Mouse (Mus musculus): ENCODE data around the gene Ppt2.

Gene Ppt2

DNA sequence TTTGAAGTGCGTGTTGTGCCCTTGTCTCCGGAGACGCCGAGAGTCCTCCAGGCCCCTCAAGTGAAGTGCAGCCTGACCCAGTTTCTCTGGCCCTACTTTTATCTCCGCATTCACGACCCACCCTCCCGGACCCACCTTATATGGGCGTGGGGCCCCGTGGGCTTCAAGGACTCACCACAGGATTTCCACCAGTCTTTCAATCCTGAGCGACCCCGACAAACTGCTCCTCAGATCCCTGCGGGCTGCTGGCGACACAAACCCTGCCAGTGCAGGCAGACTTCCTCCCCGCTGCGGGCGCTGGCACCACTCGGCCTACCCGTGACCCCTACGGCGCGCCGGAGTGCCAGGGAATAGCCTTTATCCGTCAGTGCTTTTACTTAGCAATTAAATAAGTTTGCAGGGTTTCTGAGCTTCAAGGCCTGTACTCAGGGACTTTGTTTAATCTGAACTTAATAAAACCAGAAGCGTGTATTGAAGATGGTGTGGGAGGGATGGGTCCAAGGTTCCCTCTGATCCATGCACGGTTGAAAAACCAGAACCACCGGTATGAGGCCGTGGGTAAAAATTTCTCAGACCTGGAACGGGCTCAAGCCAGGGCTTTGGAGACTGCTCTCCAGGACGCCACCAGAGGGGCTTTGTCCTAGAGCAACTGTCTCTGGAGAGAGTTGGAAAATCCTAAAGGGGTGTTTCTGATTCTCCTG is at the start of gene Ppt2:
TSS of gene Ppt2 (minus strand) at position 568 of the 701 bp plus-strand sequence.
- no peak for DNase-seq (ENCODE audit: low read depth, low spot score)

DNA sequence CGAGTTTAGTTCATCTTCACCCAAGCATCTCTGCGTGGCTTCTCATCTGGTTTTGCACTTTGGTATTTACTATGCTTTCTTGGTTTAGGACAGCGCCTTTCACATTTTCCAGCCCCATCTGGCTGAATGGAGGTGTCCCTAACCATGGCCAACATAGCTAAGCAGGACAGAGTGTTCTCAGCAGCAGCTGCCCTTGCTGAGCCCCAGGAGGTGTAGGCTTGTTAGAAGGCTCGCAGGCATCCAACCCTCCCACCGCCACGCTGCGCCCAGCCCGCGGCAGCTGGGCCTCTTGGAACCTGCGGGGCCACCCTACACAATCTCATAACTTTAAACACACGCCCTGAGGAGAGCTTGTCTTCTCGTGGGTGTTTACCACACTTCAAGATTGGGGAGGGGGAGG is 48.4 kb upstream of the Ppt2 start:
- DNase-seq (ENCODE audit: low read depth, low spot score): no peak

DNA sequence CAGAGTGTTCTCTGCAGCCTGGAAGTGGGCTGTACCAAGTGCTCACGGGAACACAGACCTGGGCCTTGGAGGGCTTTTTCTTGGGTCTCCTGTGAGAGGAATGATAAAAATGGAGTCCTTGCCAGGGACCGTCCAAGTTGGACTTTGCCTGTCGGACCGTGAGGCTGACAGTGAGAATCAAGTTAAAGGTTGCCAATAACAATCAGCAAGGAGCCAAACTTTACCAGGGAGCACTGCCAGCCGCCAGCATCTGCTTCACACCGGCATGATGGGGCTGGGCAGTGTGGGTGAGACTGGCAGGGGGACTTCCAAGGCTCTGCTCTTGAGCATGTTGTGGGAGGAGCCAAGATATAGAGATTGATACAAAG is 47.8 kb upstream of the Ppt2 start:
- no peak for DNase-seq (ENCODE audit: low read depth, low spot score)

DNA sequence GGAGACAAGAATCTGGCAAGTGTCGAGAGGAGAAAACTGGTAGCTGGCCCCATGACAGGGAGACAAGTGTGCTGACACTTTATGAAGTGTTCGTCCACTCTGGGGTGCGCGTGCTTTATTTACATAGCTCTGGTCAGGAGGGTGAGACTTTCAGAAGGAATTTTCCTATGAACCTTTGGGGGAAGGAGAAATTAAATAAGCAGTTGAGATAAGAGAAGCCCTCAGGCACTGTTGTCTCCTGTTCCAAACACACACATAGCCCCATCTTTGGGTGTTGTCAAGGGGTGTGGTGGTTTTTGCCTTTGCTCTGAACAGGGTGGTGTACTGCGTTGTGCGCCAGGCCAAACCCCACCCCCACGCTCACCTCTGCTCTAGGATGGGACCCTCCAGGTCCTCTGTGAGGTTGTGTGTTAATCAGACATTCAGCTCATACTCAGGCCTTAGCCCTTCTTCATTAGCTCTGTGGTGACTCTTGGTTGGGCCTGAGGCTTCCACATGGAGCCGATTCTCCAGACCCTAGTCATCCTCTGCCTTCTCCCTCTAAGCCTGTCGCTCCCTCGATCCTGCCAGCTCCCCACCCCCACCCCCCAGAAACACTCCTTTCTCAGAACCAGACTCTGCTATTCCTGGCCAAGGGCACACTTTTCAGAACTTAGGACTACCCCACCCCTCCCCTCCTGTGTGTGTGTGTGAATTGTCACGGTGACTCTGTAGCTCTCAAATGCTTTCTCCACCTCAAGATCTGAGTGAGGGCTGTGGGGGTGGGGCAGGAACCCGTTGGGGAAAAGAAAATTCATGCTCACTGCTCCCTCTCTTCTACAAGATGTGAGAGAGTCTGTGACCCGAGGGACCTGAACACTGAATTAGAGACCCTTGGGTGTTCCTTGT is 47.1 kb upstream of the Ppt2 start:
- DNase-seq (ENCODE audit: low read depth, low spot score): no peak

DNA sequence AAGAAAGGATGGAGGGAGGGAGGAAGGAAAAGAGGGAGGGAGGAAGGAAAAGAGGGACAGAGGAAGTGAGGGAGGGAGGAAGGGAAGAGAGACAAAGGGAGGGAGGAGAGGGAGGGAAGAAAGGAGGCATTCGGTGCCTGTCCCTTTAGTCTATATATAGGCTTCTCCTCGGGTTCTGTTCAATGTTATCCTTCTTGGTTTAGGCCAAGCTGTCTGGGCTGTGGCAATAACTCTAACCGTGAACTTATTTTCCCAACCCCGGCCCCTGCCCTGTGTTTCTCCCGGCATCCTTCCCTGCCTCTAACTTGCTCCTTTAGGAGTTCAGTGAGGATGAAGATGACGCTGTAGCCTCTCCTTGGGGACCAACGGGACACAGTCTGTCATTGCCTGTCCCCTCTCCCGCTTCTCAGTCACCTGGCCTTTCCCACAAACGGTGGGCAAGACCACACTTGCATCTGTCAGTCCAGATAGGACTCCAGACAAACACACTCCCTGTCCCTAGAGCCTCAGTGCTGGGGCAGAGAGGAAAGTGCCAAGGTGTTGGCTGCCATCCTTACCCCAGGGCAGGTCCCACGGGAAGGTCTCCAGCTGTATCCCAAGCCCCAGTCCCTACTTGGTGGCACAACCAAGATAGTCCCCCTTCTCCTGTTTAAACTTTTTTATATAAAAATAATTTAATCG is 46.4 kb upstream of the Ppt2 start:
- DNase-seq (ENCODE audit: low read depth, low spot score): no peak

DNA sequence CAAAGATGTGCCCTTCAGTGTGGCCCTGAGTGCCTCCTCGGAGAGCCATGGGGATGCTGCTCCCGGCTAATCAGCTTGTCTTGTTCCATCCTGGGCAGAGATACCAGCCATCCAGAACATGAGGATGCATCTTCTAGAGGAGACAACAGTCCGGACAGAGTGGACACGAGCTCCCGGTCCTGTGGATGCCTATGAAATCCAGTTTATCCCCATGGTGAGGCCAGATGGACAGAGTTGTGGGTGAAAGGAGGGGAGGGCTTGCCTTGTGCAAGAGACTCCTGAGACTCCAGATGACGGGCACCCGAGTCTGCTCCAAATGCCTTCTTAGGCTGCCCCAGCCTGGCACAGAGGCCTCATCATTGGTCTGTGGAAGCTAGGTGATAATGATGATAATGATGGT is 44.8 kb upstream of the Ppt2 start:
- no peak for DNase-seq (ENCODE audit: low read depth, low spot score)

DNA sequence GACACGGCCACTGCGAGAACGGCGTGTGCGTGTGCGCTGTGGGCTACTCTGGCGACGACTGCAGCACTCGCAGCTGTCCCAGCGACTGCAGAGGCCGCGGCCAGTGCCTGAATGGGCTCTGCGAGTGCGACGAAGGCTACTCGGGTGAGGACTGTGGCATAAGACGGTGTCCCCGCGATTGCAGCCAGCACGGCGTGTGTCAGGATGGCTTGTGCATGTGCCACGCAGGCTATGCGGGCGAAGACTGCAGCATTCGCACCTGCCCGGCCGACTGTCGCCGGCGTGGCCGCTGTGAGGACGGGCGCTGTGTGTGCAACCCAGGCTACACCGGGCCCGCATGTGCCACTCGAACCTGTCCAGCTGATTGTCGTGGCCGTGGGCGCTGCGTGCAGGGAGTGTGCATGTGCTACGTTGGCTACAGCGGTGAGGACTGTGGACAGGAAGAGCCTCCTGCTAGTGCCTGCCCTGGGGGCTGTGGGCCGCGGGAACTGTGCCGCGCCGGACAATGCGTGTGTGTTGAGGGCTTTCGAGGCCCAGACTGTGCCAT is 44.0 kb upstream of the Ppt2 start:
- no peak for DNase-seq (ENCODE audit: low read depth, low spot score)

DNA sequence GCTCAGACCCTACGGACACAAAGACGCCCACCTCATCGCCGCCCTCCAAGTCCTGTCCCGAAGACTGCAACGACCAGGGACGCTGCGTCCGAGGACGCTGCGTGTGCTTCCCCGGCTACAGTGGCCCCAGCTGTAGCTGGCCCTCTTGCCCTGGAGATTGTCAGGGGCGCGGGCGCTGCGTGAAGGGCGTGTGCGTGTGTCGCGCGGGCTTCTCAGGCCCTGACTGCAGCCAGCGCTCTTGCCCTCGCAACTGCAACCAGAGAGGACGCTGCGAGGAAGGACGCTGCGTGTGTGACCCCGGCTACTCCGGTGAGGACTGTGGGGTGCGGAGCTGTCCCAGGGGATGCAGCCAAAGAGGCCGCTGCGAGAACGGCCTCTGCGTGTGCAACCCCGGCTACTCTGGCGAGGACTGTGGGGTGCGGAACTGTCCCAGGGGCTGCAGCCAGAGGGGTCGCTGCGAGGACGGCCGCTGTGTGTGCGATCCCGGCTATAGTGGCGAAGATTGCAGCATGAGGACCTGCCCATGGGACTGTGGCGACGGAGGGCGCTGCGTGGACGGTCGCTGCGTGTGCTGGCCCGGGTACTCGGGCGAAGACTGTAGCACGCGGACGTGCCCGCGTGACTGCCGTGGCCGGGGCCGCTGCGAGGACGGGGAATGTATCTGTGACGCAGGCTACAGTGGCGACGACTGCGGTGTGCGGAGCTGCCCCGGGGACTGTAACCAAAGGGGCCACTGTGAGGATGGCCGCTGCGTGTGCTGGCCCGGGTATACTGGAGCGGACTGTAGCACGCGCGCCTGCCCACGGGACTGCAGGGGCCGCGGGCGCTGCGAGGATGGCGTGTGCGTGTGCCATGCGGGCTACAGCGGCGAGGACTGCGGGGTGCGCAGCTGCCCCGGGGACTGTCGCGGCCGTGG is 43.1 kb upstream of the Ppt2 start:
- no peak for DNase-seq (ENCODE audit: low read depth, low spot score)

DNA sequence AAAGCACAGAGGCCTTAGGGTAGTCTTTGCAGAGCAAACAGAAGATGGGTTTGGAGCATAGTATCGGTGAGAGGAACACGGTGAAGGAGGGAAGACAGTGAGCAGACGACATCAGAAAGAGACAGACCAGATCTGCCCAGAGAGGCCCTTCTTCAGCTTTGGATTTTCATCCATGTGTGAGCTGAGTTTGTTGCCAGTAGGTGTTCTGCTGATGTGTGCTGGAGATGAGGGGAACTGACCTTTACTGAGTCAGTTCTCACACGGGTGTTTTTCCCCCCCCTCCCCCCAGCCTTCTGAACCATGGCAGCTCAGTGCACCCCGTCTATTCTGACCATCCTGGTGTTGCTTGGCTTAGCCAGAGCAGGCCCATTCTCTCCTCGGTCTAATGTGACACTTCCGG is 41.9 kb upstream of the Ppt2 start, which contains the start of gene Tnxb:
TSS of gene Tnxb (plus strand) at position 301 of the 400 bp plus-strand sequence.
- DNase-seq (ENCODE audit: low read depth, low spot score): no peak

DNA sequence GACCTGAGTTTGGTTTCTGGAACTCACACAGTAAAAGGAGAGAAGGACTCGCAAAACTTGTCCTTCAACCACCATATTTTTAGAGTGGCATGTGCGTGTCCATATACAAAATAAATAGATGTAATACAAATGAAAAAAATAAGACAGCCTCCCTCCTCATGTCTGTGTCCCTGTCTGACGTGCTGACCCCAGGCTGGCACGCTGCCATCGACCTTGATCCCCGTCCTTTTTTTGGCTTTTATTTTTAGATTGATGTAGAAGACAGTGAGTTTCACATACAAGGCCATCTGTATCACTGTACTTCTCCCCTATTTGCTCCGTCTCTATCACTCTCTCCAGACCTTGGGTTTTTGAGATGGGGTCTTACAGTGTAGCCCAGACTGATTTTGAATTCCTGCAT is 36.2 kb upstream of the Ppt2 start:
- no peak for DNase-seq (ENCODE audit: low read depth, low spot score)

DNA sequence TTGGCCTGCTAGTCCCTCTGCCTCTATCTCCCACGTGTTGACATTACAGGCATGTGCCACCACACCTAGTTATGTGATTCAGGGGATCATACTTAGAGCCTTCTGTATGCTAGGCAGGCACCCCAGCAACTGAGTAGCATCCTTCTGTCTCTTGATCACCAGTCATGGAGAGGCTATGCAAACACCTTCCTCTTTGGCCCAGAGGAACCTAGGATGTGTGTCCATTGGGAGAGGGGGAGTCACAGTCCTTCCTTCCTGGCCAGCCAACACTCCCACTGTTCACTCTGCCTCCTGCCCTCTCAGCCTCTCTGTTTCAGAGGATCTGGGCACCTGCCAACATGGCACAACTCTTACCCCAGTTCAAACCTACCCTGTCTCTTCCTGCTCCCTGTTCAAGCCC is 35.2 kb upstream of the Ppt2 start:
- no peak for DNase-seq (ENCODE audit: low read depth, low spot score)

DNA sequence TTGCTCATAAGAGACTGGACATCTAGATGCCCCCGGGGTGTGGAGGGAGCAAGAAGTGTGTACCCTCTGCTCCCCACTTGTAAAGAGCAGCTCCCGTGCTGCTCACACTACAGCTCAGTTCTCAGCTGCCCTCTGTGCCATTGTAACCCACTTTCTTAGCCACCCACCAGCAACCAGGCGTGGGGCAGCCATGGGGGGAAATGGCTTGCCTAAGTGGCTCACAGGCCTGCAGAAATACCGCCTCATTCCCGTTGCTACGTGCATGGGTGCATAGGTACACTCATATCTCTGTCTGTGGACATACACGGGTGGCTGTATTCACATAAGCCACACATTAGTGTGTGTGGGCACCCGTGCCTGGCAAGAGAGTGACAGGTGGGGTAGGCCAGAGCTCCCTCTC is 34.7 kb upstream of the Ppt2 start:
- no peak for DNase-seq (ENCODE audit: low read depth, low spot score)

DNA sequence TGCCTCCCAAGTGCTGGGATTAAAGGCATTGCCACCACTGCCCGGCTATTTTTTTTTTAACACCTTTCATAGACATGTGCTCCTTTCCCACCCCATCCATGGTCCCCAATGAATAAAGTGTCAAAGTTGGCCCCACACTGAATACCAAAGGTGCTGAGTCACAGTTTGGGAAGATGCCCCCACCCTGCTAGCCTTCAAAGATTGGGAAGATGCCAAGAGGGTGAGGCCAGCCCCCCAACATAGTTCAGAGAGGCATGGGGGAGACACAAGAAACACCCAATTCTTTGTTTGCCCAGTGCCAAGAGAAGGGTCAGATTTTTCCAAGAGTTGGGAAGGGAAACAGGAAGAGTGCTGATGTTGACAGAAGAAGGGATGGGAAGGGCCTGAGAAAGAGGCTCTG is 34.2 kb upstream of the Ppt2 start:
- DNase-seq (ENCODE audit: low read depth, low spot score): no peak

DNA sequence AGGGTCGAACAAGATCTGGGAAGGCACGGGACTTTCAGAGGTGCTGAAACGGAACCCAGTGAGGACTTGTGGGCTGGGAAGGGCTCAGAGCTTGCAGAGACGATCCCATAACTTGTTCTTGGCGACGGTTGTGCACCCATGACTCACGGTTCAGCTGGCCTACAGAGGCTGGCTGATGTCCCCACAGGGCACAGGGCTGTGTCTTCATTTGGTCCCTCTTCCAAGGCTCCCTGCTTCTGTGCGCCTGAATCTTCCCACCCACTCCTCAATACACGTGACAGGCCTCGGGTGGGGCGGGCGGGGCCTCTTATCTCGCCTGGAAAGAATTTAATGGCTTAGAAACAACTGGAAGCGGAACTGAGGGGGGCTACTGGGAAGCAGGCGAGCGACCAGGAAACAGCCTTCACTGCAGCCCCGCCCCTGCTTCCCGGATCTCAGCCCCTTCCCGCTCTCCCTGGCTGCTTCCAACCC is 32.8 kb upstream of the Ppt2 start:
- no peak for DNase-seq (ENCODE audit: low read depth, low spot score)

DNA sequence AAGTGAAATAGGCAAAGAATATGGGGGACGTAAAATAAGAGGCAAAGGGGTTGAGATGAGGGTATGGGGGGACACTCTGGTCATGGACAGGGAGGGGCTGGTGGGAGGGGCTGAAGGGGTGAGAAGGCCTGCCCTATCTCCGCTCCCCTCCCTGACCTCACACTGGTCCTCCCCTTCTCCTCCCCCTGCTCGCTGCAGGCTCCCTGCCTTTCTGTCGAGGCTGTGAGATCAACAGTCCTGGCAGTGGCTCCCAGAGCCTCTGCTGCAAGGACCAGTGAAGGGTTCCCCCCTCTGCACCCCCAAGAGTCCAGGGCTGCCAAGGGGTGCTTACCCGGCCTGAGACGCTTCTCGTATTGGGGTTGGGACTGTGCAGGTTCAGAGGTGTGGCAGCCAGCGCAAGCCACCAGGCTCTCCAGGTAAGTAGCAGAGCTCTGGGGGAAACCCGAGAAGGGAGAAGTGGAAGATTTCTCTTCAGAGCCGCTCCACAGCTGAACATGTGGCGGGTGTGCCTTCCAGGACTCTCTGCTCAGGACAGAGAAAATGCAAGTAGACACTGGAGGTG is 32.0 kb upstream of the Ppt2 start:
- DNase-seq (ENCODE audit: low read depth, low spot score): no peak

DNA sequence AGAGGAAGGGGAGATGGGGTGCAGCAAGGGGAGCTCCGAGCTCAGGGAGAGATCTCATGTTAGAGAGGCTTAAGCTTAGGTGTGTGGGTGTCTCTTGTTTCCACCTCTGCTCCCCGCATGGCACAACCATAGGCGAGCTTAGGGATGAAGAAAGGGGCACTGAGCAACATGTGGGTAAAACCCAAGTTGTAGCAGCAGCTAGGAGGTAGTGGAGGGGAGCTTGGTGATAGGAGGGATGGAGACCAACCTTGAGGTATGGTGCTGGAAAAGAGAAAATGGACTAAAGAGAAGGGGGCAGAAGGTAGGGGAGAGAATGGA is 31.5 kb upstream of the Ppt2 start:
- no peak for DNase-seq (ENCODE audit: low read depth, low spot score)

DNA sequence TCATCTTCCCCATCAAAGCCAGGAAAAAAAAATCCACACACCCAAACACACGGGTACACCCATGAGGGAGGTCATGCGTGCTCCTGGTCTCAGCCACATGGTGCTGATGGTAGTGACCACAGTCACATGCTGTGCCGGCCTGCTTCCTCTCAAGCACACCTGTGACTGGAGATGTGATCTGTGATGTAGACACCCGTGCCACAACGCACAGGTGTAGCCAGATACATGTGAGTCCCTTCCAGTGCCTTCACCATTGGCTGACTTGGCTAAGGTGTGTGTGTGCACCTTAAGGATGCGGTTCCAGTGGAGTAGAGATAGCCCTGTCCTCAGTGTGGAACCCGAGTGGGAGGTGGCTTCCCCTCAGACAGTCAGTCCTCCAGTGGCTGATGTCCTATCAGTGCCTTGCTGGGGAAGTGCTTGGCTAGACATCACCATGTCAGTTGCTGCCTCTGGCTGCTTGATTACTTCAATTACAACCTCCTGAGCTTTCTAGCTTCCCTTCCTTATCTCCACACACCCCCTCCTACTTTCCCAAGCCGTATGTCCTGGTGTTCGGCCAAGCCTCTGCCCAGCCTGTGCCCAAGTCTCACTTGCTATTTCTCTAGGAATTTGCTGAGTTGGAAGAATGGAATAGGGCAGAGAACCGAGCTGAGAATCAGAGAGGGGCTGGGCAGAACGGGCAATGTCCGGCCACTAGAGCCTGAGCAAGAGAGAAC is 31.0 kb upstream of the Ppt2 start:
- DNase-seq (ENCODE audit: low read depth, low spot score): no peak

DNA sequence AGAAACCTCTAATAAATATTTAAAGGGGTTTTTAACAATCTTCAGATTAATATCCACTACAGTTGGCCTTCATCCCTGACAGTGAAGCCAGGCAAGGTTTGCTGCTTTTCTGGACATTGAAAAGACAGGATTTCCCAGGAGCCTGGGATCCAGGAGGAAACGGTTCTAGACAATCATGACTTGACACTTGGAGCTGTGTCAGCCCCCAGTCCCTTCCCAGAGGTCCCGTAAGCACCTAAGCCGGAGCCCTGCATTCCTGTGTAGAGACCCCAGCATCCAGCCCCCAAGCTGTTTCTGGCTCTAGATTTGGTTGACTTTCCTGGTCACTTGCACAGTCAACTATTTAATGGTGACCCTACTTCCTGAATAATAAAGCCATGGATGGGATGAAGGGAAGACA is 30.3 kb upstream of the Ppt2 start:
- DNase-seq (ENCODE audit: low read depth, low spot score): no peak

DNA sequence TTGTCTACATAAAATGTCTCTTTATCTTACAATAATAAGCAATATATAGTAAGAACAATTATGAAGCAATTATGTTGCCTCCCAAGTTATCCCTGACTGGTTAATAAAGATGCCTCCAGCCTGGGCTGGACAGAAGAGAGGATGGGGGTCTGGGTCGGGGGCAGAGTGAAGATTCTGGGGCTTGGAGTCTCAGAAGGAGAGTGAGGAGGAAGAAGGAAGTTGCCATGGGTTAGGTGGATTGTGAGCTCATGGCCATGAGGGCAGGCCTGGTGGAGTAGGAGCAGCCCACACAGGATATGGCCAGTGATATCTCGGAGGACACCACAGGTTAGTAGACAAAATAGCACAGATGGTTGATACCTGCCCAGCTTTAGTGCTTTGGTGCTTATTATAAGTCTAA is 29.8 kb upstream of the Ppt2 start:
- DNase-seq (ENCODE audit: low read depth, low spot score): no peak

DNA sequence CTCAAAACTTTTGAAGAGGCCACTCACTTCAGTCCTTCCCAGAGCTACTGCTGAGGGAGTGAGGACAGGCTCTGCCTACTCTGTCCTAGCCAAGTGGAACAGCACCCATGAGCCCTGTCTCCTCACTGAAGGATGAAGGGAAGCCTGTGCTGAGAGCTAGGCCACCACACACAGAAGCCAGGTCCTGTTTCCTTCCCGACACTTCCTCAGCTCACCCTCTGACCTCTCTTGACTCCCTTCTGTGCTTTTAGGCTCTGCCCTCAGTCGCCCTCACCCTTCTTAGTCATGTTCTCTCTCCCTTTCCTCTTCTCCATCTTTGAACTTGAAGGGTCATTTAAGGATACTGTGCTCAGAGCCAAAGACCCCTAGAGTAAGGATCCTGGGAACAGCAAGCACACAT is 29.0 kb upstream of the Ppt2 start:
- DNase-seq (ENCODE audit: low read depth, low spot score): no peak

Measured in forelimb bud, embryonic 11.5 days (tissue).